Mouse (Mus musculus): ENCODE measurements at regions not wholly inside any gene's neighbourhood (a gene's known extent, or its start where the extent isn't known, plus 50 kb on each side); places are given as distances from the start of the nearest gene placed in this dataset.

DNA sequence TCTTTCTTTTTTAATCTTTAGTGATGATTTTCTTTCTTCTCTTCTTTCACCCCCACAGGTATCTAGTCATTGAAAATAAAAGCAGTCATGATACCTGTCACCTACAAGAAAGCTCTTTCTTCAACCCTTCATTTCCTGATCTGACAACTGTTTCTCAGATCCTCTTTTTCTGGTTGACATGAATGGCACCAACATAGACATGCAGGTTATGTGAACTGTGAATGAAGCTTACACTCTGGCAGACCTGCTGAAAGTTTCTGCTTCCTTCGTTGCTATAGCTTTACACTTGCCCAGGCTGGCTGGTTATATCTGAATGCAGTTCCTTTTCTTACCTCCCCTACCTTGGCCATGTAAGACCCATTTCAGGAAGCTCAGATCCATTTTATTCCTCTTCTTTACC is 115.2 kb upstream of the Jun start:
- no peak for ATAC-seq (ENCODE audit: extremely low read depth, insufficient number of reproducible peaks, low FRiP score, poor library complexity, severe bottlenecking)
- Histone ChIP-seq H3K4me3 (ENCODE audit: low read depth, low read length) (no peak overlapping the region), H3K27me3 (ENCODE audit: insufficient read depth, low read length) (no peaks in the 10 kb centered on the region), H3K36me3 (replicated peaks) (no peaks in the 10 kb centered on the region), H3K4me1 (ENCODE audit: insufficient read depth, low read depth, low read length) (peaks cover 44% of the 10 kb centered on the region), H3K9me3 (replicated peaks) (no peaks in the 10 kb centered on the region; the same call in 1 of the 2 replicates)
- no peak for DNase-seq (ENCODE audit: low spot score)
- TF ChIP-seq GATA1 (IDR thresholded peaks at IDR 0.05; ENCODE audit: borderline replicate concordance, low read length) (no peak), POLR2AphosphoS5 (IDR thresholded peaks at IDR 0.05; ENCODE audit: insufficient replicate concordance, low read depth, low read length) (no peak), TAL1 (conservative IDR thresholded peaks at IDR 0.05; ENCODE audit: low read depth, low read length) (no peak), CTCF (IDR thresholded peaks at IDR 0.05; ENCODE audit: low read depth, low read length) (no peak), GATA2 (IDR thresholded peaks at IDR 0.05; ENCODE audit: borderline replicate concordance, low read depth, low read length) (no peak)

DNA sequence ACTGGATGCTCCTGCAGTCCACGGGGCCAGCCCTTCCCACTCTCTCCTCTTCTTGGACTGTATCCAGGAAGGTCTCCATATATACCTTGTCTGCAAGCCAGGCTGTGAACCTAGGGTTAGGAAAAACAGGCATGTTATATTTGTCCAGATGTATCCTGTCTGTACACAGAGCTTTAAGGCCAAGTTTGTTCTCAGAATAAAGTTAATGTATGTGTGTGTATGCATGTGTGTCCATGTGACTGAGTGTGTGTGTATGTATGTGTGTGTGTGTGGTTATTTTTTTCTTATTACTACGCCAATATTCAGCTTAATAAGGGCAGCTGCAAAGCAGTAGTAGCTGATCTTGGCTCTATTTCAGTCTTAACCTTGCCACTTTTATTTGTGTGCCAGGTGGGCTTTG is 117.7 kb upstream of the Jun start:
- Histone ChIP-seq H3K4me3 (ENCODE audit: low read depth, low read length) (no peak overlapping the region), H3K9me3 (replicated peaks) (no peaks in the 10 kb centered on the region; the same call in 1 of the 2 replicates), H3K36me3 (replicated peaks) (no peaks in the 10 kb centered on the region), H3K4me1 (ENCODE audit: insufficient read depth, low read depth, low read length) (peaks cover 21% of the 10 kb centered on the region), H3K27me3 (ENCODE audit: insufficient read depth, low read length) (no peaks in the 10 kb centered on the region)
- DNase-seq (ENCODE audit: low spot score) (no peak), ATAC-seq (ENCODE audit: extremely low read depth, insufficient number of reproducible peaks, low FRiP score, poor library complexity, severe bottlenecking) (no peak)
- TF ChIP-seq TAL1 (conservative IDR thresholded peaks at IDR 0.05; ENCODE audit: low read depth, low read length) (no peak), GATA2 (IDR thresholded peaks at IDR 0.05; ENCODE audit: borderline replicate concordance, low read depth, low read length) (no peak), POLR2AphosphoS5 (IDR thresholded peaks at IDR 0.05; ENCODE audit: insufficient replicate concordance, low read depth, low read length) (no peak), CTCF (IDR thresholded peaks at IDR 0.05; ENCODE audit: low read depth, low read length) (no peak), GATA1 (IDR thresholded peaks at IDR 0.05; ENCODE audit: borderline replicate concordance, low read length) (no peak)

- Histone ChIP-seq H3K27me3 (ENCODE audit: insufficient read depth, low read length) (0 out of 2 replicates have a peak, but pooled peaks cover 10% of the 10 kb centered on the region), H3K4me1 (ENCODE audit: insufficient read depth, low read depth, low read length) (peaks cover 14% of the 10 kb centered on the region), H3K4me3 (ENCODE audit: low read depth, low read length) (no peak overlapping the region), H3K9me3 (replicated peaks) (no peaks in the 10 kb centered on the region), H3K36me3 (replicated peaks) (no peaks in the 10 kb centered on the region)
- DNase-seq (ENCODE audit: low spot score) (no peak), ATAC-seq (ENCODE audit: extremely low read depth, insufficient number of reproducible peaks, low FRiP score, poor library complexity, severe bottlenecking) (peak; percentile 34; the same call in 1 of the 2 replicates)
- TF ChIP-seq GATA2 (IDR thresholded peaks at IDR 0.05; ENCODE audit: borderline replicate concordance, low read depth, low read length) (no peak), GATA1 (IDR thresholded peaks at IDR 0.05; ENCODE audit: borderline replicate concordance, low read length) (no peak), TAL1 (conservative IDR thresholded peaks at IDR 0.05; ENCODE audit: low read depth, low read length) (no peak), POLR2AphosphoS5 (IDR thresholded peaks at IDR 0.05; ENCODE audit: insufficient replicate concordance, low read depth, low read length) (no peak), CTCF (IDR thresholded peaks at IDR 0.05; ENCODE audit: low read depth, low read length) (no peak)
Observed at GRCm38 (mm10) chr4:95177753-95178152, 125.7 kb upstream of the Jun start.

DNA sequence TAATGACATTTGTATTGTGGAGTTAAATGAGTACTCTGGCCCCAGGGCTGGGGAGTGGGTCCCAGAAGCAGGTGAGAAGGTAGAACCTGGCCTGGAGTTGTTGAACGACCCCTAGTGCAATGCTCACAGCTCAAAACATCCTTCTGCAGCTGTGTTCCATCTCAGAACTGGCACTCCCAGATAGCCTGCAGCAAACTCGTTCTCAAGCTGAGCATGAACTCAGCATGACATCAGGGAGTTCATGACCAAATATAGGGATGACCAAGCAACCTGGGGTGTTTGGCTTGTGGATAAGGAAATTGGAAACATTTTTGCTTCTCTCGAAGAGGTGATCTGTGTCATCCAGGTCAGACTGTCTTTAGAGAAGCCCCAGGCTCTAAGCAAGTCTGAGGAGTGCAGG is 126.4 kb upstream of the Jun start:
- 0 out of 2 replicates have a peak, but pooled peaks cover 10% of the 10 kb centered on the region for H3K27me3 ChIP-seq (ENCODE audit: insufficient read depth, low read length)
- DNase-seq (ENCODE audit: low spot score) (no peak), ATAC-seq (ENCODE audit: extremely low read depth, insufficient number of reproducible peaks, low FRiP score, poor library complexity, severe bottlenecking) (no peak)
- no peaks in the 10 kb centered on the region for H3K36me3 ChIP-seq (replicated peaks)
- TF ChIP-seq POLR2AphosphoS5 (IDR thresholded peaks at IDR 0.05; ENCODE audit: insufficient replicate concordance, low read depth, low read length) (no peak), GATA1 (IDR thresholded peaks at IDR 0.05; ENCODE audit: borderline replicate concordance, low read length) (no peak), CTCF (IDR thresholded peaks at IDR 0.05; ENCODE audit: low read depth, low read length) (no peak), GATA2 (IDR thresholded peaks at IDR 0.05; ENCODE audit: borderline replicate concordance, low read depth, low read length) (no peak), TAL1 (conservative IDR thresholded peaks at IDR 0.05; ENCODE audit: low read depth, low read length) (no peak)
- H3K4me1 ChIP-seq (ENCODE audit: insufficient read depth, low read depth, low read length) = peaks cover 14% of the 10 kb centered on the region
- no peak overlapping the region for H3K4me3 ChIP-seq (ENCODE audit: low read depth, low read length)
- H3K9me3 ChIP-seq (replicated peaks) = no peaks in the 10 kb centered on the region

DNA sequence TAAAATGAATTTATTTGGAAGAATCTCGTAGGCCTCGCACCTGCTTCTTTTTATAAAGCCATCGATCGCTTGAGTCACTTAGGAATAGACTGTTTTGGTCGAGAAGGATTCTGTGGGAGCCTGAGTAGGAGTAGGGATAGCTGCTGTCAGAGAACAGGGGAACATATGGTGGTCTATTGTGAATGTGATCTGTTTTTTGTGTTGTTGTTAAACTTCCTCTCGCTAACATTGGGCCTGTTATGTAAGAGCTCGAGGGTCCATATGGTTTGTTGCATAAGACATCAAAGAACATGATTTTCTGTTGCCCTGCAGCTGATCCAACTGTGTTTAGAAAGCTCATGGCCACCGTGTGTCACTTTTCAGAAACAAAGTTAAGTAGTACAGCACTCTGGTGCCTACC is 126.9 kb upstream of the Jun start:
- Histone ChIP-seq H3K27me3 (ENCODE audit: insufficient read depth, low read length) (0 out of 2 replicates have a peak, but pooled peaks cover 10% of the 10 kb centered on the region), H3K4me3 (ENCODE audit: low read depth, low read length) (no peak overlapping the region), H3K36me3 (replicated peaks) (no peaks in the 10 kb centered on the region), H3K4me1 (ENCODE audit: insufficient read depth, low read depth, low read length) (peaks cover 14% of the 10 kb centered on the region), H3K9me3 (replicated peaks) (no peaks in the 10 kb centered on the region)
- DNase-seq (ENCODE audit: low spot score) (no peak), ATAC-seq (ENCODE audit: extremely low read depth, insufficient number of reproducible peaks, low FRiP score, poor library complexity, severe bottlenecking) (no peak)
- TF ChIP-seq TAL1 (conservative IDR thresholded peaks at IDR 0.05; ENCODE audit: low read depth, low read length) (no peak), GATA2 (IDR thresholded peaks at IDR 0.05; ENCODE audit: borderline replicate concordance, low read depth, low read length) (no peak), POLR2AphosphoS5 (IDR thresholded peaks at IDR 0.05; ENCODE audit: insufficient replicate concordance, low read depth, low read length) (no peak), GATA1 (IDR thresholded peaks at IDR 0.05; ENCODE audit: borderline replicate concordance, low read length) (no peak)

GRCm38 (mm10) chr4:95180446-95180845 is 128.4 kb upstream of the Jun start:
- peaks cover 14% of the 10 kb centered on the region for H3K4me1 ChIP-seq (ENCODE audit: insufficient read depth, low read depth, low read length)
- no peaks in the 10 kb centered on the region for H3K9me3 ChIP-seq (replicated peaks)
- H3K27me3 ChIP-seq (ENCODE audit: insufficient read depth, low read length) = peaks cover 20% of the 10 kb centered on the region
- ATAC-seq (ENCODE audit: extremely low read depth, insufficient number of reproducible peaks, low FRiP score, poor library complexity, severe bottlenecking) = no peak
- no peak for TF ChIP-seq GATA2 (IDR thresholded peaks at IDR 0.05; ENCODE audit: borderline replicate concordance, low read depth, low read length)
- TF ChIP-seq CTCF (IDR thresholded peaks at IDR 0.05; ENCODE audit: low read depth, low read length) = no peak
- H3K4me3 ChIP-seq (ENCODE audit: low read depth, low read length) = no peak overlapping the region
- DNase-seq (ENCODE audit: low spot score) = no peak
- H3K36me3 ChIP-seq (replicated peaks) = no peaks in the 10 kb centered on the region

- Histone ChIP-seq H3K27me3 (ENCODE audit: insufficient read depth, low read length) (peaks cover 26% of the 10 kb centered on the region), H3K4me3 (ENCODE audit: low read depth, low read length) (no peak overlapping the region), H3K9me3 (replicated peaks) (no peaks in the 10 kb centered on the region), H3K4me1 (ENCODE audit: insufficient read depth, low read depth, low read length) (peaks cover 14% of the 10 kb centered on the region), H3K36me3 (replicated peaks) (no peaks in the 10 kb centered on the region)
- TF ChIP-seq POLR2AphosphoS5 (IDR thresholded peaks at IDR 0.05; ENCODE audit: insufficient replicate concordance, low read depth, low read length) (no peak), GATA1 (IDR thresholded peaks at IDR 0.05; ENCODE audit: borderline replicate concordance, low read length) (no peak), TAL1 (conservative IDR thresholded peaks at IDR 0.05; ENCODE audit: low read depth, low read length) (no peak), CTCF (IDR thresholded peaks at IDR 0.05; ENCODE audit: low read depth, low read length) (no peak), GATA2 (IDR thresholded peaks at IDR 0.05; ENCODE audit: borderline replicate concordance, low read depth, low read length) (no peak)
- ATAC-seq (ENCODE audit: extremely low read depth, insufficient number of reproducible peaks, low FRiP score, poor library complexity, severe bottlenecking) = no peak
- no peak for DNase-seq (ENCODE audit: low spot score)
Observed at GRCm38 (mm10) chr4:95180999-95181398, 129.0 kb upstream of the Jun start.

Measured in G1E (cell line).